Mouse (Mus musculus): ENCODE measurements at regions not wholly inside any gene's neighbourhood (a gene's known extent, or its start where the extent isn't known, plus 50 kb on each side); places are given as distances from the start of the nearest gene placed in this dataset.
A peak's percentile ranks its signal among the peaks of the same experiment; 100 is the strongest.

- DNase-seq (ENCODE audit: extremely low spot score, low spot score): no peak
- H3K27me3 ChIP-seq (ENCODE audit: poor library complexity, severe bottlenecking): no peaks in the 10 kb centered on the region
- H3K4me1 ChIP-seq: peaks cover 34% of the 10 kb centered on the region
- H3K36me3 ChIP-seq (replicated peaks): no peaks in the 10 kb centered on the region
- 69% methylated on average over 4 of the region's 4 CpGs for WGBS
- no peak overlapping the region for H3K4me3 ChIP-seq
- H3K9me3 ChIP-seq: no peaks in the 10 kb centered on the region
- H3K27ac ChIP-seq: no peak overlapping the region
Measured at GRCm38 (mm10) chr4:110132061-110132460, 154.2 kb downstream of the Dmrta2 start.

GRCm38 (mm10) chr4:110134036-110134435 lies 156.2 kb downstream of the Dmrta2 start:
- H3K4me3 ChIP-seq: no peak overlapping the region
- WGBS: 58% methylated on average over 7 of the region's 7 CpGs
- no peaks in the 10 kb centered on the region for H3K9me3 ChIP-seq
- peak overlapping the region; percentile 72 for H3K27ac ChIP-seq
- H3K4me1 ChIP-seq: peaks cover 23% of the 10 kb centered on the region
- DNase-seq (ENCODE audit: extremely low spot score, low spot score): no peak
- no peaks in the 10 kb centered on the region for H3K27me3 ChIP-seq (ENCODE audit: poor library complexity, severe bottlenecking)
- no peaks in the 10 kb centered on the region for H3K36me3 ChIP-seq (replicated peaks)

GRCm38 (mm10) chr4:110145229-110145628 lies 167.4 kb downstream of the Dmrta2 start:
- peak; percentile 10 for DNase-seq (ENCODE audit: extremely low spot score, low spot score)
- Histone ChIP-seq H3K27ac (no peak overlapping the region), H3K4me1 (no peaks in the 10 kb centered on the region), H3K4me3 (no peak overlapping the region), H3K27me3 (ENCODE audit: poor library complexity, severe bottlenecking) (no peaks in the 10 kb centered on the region), H3K9me3 (no peaks in the 10 kb centered on the region), H3K36me3 (replicated peaks) (no peaks in the 10 kb centered on the region)
- WGBS: 88% methylated on average over 1 of the region's 1 CpGs

DNA sequence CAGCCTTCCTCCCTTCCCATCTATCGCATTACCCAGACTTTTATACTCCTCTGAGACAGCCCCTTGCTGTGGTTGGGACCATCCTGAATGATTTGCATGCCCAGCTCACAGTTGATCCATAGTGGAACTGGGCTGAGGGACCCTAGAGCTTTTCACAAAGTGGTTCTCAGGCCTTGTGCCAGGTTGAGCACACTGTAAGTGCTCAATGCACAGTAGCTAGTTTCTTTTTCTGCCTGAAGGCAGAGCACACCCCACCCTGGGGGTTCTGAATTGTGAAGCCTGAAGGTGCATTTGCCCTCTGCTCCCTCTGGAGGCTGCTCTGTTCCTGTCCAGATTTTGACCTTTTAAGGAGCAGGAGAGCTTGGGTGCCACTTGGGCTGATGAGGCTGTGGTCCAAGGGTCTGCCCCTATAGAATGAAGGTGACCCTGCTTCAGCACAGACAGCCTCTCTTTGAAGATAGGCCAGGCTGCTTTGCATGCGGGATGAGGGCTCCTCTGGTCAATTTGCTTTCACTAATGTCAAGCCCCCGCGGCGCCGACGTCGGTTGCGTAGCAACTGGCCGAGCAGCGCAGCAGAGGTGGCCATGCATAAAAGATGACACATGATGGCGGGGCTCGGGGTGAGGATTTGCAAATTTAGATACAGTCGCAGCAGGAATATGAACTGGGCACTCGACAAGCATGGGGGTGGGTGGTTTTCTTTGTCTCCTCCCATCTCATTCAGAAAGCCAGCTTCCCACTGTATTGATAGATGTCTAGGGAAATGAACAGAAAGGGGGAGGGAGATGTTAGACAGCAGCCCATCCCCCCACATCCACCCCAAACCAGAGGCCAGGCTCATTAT lies 174.5 kb downstream of the Dmrta2 start:
- peak overlapping the region; percentile 35 for H3K4me3 ChIP-seq
- H3K4me1 ChIP-seq: peaks cover 40% of the 10 kb centered on the region
- peak; percentile 82 for DNase-seq (ENCODE audit: extremely low spot score, low spot score)
- 26% methylated on average over 15 of the region's 15 CpGs for WGBS
- peaks cover 16% of the 10 kb centered on the region; the same call in 1 of the 2 replicates for H3K27me3 ChIP-seq (ENCODE audit: poor library complexity, severe bottlenecking)
- H3K36me3 ChIP-seq (replicated peaks): no peaks in the 10 kb centered on the region
- H3K9me3 ChIP-seq: no peaks in the 10 kb centered on the region
- H3K27ac ChIP-seq: peak overlapping the region; percentile 76
